Mouse (Mus musculus) ES-E14 (cell line): Measurements from ENCODE around the gene Zfp423.

Experiments
- CHD2 ChIP-seq: IDR thresholded peaks from 2 replicates; pipeline ENCODE4 v1.6.1; 2014; ENCODE audit warnings: mild to moderate bottlenecking, low read depth, low read length, inconsistent platforms
- MAFK ChIP-seq: IDR thresholded peaks from 2 replicates; pipeline ENCODE4 v1.6.1; 2014; ENCODE audit warnings: mild to moderate bottlenecking, low read depth, low read length, inconsistent platforms; ENCODE audit not compliant: insufficient read depth
- ZNF384 ChIP-seq: IDR thresholded peaks from 2 replicates; pipeline ENCODE4 v1.6.1; 2012; ENCODE audit warnings: low read depth, low read length, inconsistent platforms

- TF ChIP-seq CHD2 (no peak), MAFK (no peak), ZNF384 (no peak)
These were observed 124.0 kb downstream of the Zfp423 start for GRCm38 (mm10) chr8:87835411-87835821.
